Mouse (Mus musculus) ZHBTc4 (cell line): ENCODE measurements at regions not wholly inside any gene's neighbourhood (a gene's known extent, or its start where the extent isn't known, plus 50 kb on each side); places are given as distances from the start of the nearest gene placed in this dataset.

Experiments
- DNase-seq: peaks from one replicate; pipeline ENCODE4 v3.0.0-alpha.2; 2011; ENCODE audit warnings: low read depth, low spot score

- no peak for DNase-seq
Measured at GRCm38 (mm10) chr12:13035108-13035741, 93.5 kb upstream of the Mycn start.

DNA sequence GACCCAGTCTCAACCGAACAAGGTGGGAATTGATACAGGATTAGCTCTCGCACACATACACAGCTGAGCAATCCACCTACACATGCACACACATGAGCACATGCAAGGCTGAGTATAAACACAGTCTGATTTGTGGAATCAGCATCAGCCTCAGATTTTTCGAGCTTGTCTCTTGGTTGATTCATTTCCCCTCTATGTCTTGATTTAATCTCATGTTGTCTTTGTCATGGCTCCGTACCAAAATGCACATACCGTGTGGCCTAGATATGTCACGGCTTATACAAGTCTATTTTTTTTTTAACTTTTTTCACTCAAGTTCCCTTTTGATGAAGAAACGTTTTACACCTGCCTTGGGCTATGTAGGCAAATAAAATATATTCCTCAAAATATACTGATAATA, 88.6 kb upstream of the Mycn start:
- no peak for DNase-seq

- peak; percentile 20 for DNase-seq
Measured at GRCm38 (mm10) chr12:13028086-13028485, 86.4 kb upstream of the Mycn start.

- no peak for DNase-seq
Measured at GRCm38 (mm10) chr12:13026041-13026580, 84.4 kb upstream of the Mycn start.

DNA sequence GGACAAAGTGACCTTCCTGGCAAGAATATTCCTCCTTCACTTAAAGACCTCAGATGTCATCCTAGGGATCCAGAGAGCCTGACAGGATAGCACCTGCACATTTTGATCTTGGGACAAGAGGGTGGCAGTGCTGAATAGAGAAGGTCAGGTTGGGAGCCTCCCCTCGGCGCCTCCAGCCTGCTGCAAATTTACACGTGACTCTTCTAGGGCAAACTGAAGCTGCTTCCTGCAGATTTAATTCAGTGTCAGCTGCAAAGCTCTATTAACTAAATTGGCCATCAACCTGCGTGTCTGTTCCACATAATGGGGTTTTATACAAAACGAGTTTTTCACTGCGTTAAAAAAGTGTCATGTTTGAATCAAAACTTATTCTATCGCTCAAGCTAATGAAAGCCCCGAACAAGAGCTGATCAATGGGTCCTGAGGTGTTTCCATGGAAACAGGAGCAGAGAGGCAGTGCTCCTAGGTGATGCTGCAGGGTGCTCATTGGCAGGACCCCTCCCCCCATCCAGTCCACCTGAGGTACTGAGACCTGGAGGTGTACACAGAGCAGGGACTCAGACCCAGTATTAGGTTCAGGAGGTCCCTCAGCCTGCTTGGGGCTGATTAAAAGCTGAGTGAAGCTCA, 82.6 kb upstream of the Mycn start:
- no peak for DNase-seq

DNA sequence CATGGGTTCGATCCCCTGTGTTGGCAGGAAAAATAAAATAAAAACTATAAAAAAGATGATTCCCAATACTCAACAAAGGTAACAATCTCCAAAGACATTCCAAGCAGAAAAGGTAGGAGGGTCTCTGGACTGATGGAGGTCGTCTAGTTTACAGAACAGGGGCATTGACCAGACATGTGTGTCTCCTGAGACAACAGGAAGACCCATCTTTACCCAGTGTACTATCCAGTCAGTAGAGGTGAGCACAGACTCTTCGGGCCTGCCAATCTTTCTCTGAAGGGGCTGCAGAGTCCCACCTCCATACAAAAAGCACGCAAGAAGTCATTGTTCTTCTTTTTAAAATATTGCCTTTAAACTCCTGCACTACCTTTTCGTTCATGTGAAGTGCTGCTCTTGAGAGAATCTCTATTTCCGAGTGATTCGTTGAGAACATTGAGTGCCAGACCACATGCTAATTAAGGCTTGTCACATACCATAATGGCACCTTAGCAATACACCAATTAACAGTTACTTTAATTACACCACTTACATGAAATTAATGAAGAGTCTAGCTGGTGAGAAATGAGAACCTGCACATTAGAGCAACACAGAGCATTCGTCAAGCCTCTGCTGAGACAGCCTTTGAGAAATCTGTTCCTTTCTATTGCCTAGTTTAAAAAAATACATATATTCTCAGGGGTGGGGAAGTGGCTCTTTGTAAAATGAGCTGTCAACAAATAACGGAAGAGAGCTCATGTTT, 69.5 kb upstream of the Mycn start:
- no peak for DNase-seq

DNA sequence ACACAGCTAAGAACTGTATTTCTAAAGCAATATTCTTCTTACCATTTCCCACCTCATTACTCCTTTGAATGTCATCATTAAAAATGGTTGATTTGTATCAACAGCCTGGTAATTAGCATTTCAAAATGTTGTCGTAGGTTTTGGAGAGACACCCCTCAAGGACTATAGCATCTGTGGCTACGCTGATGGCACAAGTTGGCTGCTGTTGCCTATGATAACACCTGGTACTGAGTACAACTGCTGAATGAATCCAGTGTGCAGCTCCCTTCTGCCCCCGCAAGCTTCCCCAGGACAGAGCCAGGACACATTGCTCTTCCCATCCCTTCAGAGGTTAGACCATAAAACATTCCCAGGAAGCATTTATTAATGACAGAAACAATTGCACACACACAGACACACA, 68.7 kb upstream of the Mycn start:
- no peak for DNase-seq

- DNase-seq, result peak; percentile 75
Measured at GRCm38 (mm10) chr12:13009470-13009869, 67.8 kb upstream of the Mycn start.

DNA sequence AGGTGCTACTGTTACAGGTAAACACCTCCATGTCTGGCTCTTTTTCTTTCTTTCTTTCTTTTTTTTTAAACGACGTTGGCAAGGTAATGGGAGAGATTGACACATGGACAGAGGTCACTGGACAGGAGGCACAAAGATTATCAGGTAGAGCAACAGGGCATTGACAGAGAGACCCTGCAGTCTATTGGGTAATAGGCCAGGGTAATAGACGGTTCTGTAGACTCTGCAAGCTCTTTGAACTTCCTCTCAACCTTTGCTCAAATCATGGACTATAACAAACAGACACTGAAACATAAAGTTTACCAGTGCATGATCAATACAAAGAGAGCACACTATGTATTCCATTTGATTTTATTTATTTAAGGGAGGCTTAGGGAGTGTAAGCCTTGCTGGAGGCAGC, 61.0 kb upstream of the Mycn start:
- no peak for DNase-seq

DNA sequence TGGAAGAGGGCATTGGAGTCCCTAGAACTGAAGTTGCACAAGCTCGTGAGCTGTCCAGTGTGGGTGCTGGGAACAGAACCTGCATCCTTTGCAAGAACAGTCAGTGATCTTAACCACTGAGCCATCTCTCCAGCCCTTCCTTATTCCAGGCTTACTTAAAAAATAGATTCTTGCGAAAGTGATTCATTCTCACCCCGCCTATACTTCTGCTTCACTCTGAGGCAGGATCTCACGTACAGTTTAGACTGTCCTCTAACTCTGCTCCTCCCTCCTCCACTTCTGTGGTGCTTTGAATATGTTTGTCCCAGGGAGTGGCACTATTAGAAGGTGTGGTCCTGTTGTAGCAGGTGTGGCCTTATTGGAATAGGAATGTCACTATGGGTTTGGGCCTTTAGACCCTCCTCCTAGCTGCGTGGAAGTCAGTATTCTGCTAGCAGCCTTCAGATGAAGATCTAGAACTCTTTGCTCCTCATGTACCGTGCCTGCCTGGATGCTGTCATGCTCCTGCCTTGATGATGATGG, 60.4 kb upstream of the Mycn start:
- DNase-seq, result peak; percentile 72

GRCm38 (mm10) chr12:12995974-12996361, 54.3 kb upstream of the Mycn start:
- no peak for DNase-seq

GRCm38 (mm10) chr12:12995061-12995973, 53.6 kb upstream of the Mycn start:
- no peak for DNase-seq

DNA sequence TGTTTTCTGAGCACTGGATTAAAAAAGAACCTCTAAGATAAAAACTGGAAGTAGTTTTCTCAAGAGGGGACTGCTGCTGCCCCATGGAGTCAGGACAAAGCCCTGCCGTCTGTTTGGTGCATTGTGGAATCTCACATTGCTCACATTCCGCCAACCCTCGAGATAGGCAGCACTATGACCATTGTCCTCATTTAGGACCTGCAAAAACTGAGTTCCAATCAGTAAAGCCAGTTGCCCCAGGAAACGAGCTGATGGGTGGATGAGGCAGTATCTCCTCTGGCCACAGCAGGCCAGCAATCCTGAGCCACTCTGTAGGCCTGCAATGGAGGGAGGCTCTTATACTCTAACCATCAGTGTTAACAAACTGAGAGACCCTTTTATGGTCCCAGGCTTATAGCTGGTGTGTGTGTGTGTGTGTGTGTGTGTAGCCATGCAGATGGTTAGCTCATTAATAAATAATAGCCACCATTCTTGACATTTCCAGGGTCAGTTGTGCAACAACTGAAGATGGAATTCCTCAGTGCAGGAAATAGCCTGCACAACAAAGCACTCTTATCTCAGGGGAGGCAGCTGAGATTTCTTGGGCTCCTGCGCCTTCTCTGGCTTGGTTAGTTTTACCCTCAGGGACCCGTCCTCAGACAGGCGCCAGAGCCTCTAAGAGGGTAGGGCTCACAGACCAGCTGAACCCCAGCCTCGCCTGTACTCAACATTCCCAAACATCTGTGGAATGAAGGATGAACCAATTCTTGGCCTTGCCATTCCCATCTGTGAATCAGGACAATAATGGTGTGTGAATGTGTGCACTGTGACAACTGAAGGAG, 52.4 kb upstream of the Mycn start:
- DNase-seq, result peak; percentile 45
